Mouse (Mus musculus) CH12F3 (cell line): ENCODE data around the gene Immt.

Experiments used
- in situ Hi-C: fragments of 300-500 bp; cut with MboI; formaldehyde crosslinking; loops from 2 replicates; pipeline ENCODE4 v1.14.3; 2020; ENCODE audit warnings: low sequenced_read_pairs

The Immt gene

GRCm38 (mm10) chr6:71830690-71831580 is at the start of gene Immt:
TSS of gene Immt (plus strand) at chr6:71831331.
- in situ Hi-C loops = no loop called here

- in situ Hi-C loops = no loop called here
These were observed 48.0 kb upstream of the Immt start for GRCm38 (mm10) chr6:71783165-71783564.

GRCm38 (mm10) chr6:71788348-71788747 is 42.8 kb upstream of the Immt start:
- in situ Hi-C loops = no loop called here

GRCm38 (mm10) chr6:71791771-71792170 is 39.4 kb upstream of the Immt start:
- in situ Hi-C loops = no loop called here

- in situ Hi-C loops = no loop called here
These were observed 31.7 kb upstream of the Immt start for GRCm38 (mm10) chr6:71799391-71799790.

- in situ Hi-C loops = loop anchor here (10.0 kb wide), 1 partner anchor 646 kb away; no protein-coding TSS in a partner anchor
These were observed 30.0 kb upstream of the Immt start for GRCm38 (mm10) chr6:71801011-71801713.

GRCm38 (mm10) chr6:71801714-71802094 is 29.4 kb upstream of the Immt start:
- in situ Hi-C loops = loop anchor here (10.0 kb wide), 1 partner anchor 647 kb away; no protein-coding TSS in a partner anchor

- in situ Hi-C loops = loop anchor here (10.0 kb wide), 1 partner anchor 649 kb away; no protein-coding TSS in a partner anchor
These were observed 27.5 kb upstream of the Immt start for GRCm38 (mm10) chr6:71803609-71804008.

GRCm38 (mm10) chr6:71804061-71804829 is 26.9 kb upstream of the Immt start:
- in situ Hi-C loops = loop anchor here (10.0 kb wide), 1 partner anchor 649 kb away; no protein-coding TSS in a partner anchor

- in situ Hi-C loops = loop anchor here (10.0 kb wide), 1 partner anchor 652 kb away; no protein-coding TSS in a partner anchor
These were observed 24.4 kb upstream of the Immt start for GRCm38 (mm10) chr6:71806713-71807112.

GRCm38 (mm10) chr6:71809890-71810289 is 21.2 kb upstream of the Immt start:
- in situ Hi-C loops = loop anchor here (10.0 kb wide), 1 partner anchor 655 kb away; no protein-coding TSS in a partner anchor

- in situ Hi-C loops = no loop called here
These were observed 18.3 kb upstream of the Immt start for GRCm38 (mm10) chr6:71812820-71813219.

GRCm38 (mm10) chr6:71819764-71820292 is 11.3 kb upstream of the Immt start:
- in situ Hi-C loops = no loop called here

GRCm38 (mm10) chr6:71823085-71823484 is 8.0 kb upstream of the Immt start:
- in situ Hi-C loops = no loop called here

- in situ Hi-C loops = no loop called here
These were observed 7.6 kb upstream of the Immt start for GRCm38 (mm10) chr6:71823488-71823887.

GRCm38 (mm10) chr6:71823961-71824360 is 7.2 kb upstream of the Immt start:
- in situ Hi-C loops = no loop called here

GRCm38 (mm10) chr6:71826869-71827268 is 4.3 kb upstream of the Immt start, which contains the start of gene Mrpl35:
TSS of gene Mrpl35 (minus strand) at chr6:71826969.
- in situ Hi-C loops = no loop called here

- in situ Hi-C loops = no loop called here
These were observed 1.4 kb upstream of the Immt start for GRCm38 (mm10) chr6:71829768-71830167.

- in situ Hi-C loops = no loop called here
These were observed 440 bp downstream of the Immt start for GRCm38 (mm10) chr6:71831581-71831960.

GRCm38 (mm10) chr6:71836811-71837210 is 5.7 kb downstream of the Immt start:
- in situ Hi-C loops = no loop called here
